Mouse (Mus musculus) thymus, postnatal 36 days (tissue): Measurements from ENCODE around the gene Mogs.

Source experiments
- DNase-seq, 2 experiments: peaks; one replicate each; pipeline ENCODE4 v3.0.0; 2022; ENCODE audit warnings: mixed read lengths in 2 of 2

Mogs gene

GRCm38 (mm10) chr6:83098411-83098810 lies 16.9 kb upstream of the Mogs start:
- DNase-seq: no peak

GRCm38 (mm10) chr6:83101316-83101687 lies 14.0 kb upstream of the Mogs start, which contains the start of the genes Ccdc142 and Gm42688:
Ccdc142 (plus strand) TSS chr6:83101601.
Gm42688 (plus strand) TSS chr6:83101617.
- DNase-seq: peak; percentile 93 to 94

- peak; percentile 81 to 84 for DNase-seq
These were observed 13.4 kb upstream of the Mogs start for GRCm38 (mm10) chr6:83101688-83102556.

- no peak for DNase-seq
These were observed 12.1 kb upstream of the Mogs start for GRCm38 (mm10) chr6:83103130-83103650.

GRCm38 (mm10) chr6:83104158-83104557 lies 11.1 kb upstream of the Mogs start:
- DNase-seq: no peak

- DNase-seq: peak; percentile 83
These were observed 7.5 kb upstream of the Mogs start for GRCm38 (mm10) chr6:83107566-83108400.

GRCm38 (mm10) chr6:83108762-83109668 lies 6.3 kb upstream of the Mogs start, which contains the start of gene Mrpl53:
Mrpl53 (plus strand) TSS chr6:83109040.
- peak; percentile 70 to 72 for DNase-seq

- DNase-seq: no peak
These were observed 3.7 kb upstream of the Mogs start for GRCm38 (mm10) chr6:83111510-83112136.

- DNase-seq: peak in 1 of 2 experiments; percentile 36
These were observed 531 bp downstream of the Mogs start for GRCm38 (mm10) chr6:83115682-83116372.

- DNase-seq: no peak
These were observed 1.3 kb downstream of the Mogs start for GRCm38 (mm10) chr6:83116373-83117164.

- no peak for DNase-seq
These were observed 1.8 kb downstream of the Mogs start for GRCm38 (mm10) chr6:83117165-83117438.

GRCm38 (mm10) chr6:83117616-83118015 lies 2.3 kb downstream of the Mogs start:
- no peak for DNase-seq

GRCm38 (mm10) chr6:83118369-83118768 lies 3.1 kb downstream of the Mogs start:
- DNase-seq: no peak

- peak; percentile 29 to 43 for DNase-seq
These were observed 3.8 kb downstream of the Mogs start for GRCm38 (mm10) chr6:83118825-83119733.

GRCm38 (mm10) chr6:83119734-83120051 lies 4.4 kb downstream of the Mogs start:
- DNase-seq: no peak

- DNase-seq: peak; percentile 86 to 94
These were observed 5.9 kb downstream of the Mogs start, which contains the start of gene Wbp1 for GRCm38 (mm10) chr6:83120930-83121862. Wbp1 (minus strand) TSS chr6:83121559.

GRCm38 (mm10) chr6:83121863-83122710 lies 6.8 kb downstream of the Mogs start:
- peak in 1 of 2 experiments; percentile 64 for DNase-seq
